Mouse (Mus musculus): ENCODE results near the gene Phlda1.

The Phlda1 gene

DNA sequence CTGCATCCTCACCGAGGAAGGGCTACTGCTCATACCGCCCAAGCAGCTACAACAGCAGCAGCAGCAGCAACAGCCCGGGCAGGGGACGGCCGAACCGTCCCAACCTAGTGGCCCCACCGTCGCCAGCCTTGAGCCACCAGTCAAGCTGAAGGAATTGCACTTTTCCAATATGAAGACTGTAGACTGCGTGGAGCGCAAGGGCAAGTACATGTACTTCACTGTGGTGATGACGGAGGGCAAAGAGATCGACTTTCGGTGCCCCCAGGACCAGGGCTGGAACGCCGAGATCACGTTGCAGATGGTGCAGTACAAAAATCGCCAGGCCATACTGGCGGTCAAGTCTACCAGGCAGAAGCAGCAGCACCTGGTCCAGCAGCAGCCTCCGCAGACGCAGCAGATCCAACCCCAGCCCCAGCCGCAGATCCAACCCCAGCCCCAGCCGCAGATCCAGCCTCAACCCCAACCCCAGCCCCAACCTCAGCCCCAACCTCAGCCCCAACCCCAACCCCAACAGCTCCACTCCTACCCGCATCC, 907 bp downstream of the Phlda1 start:
- DNase-seq, result peak; percentile 32

DNA sequence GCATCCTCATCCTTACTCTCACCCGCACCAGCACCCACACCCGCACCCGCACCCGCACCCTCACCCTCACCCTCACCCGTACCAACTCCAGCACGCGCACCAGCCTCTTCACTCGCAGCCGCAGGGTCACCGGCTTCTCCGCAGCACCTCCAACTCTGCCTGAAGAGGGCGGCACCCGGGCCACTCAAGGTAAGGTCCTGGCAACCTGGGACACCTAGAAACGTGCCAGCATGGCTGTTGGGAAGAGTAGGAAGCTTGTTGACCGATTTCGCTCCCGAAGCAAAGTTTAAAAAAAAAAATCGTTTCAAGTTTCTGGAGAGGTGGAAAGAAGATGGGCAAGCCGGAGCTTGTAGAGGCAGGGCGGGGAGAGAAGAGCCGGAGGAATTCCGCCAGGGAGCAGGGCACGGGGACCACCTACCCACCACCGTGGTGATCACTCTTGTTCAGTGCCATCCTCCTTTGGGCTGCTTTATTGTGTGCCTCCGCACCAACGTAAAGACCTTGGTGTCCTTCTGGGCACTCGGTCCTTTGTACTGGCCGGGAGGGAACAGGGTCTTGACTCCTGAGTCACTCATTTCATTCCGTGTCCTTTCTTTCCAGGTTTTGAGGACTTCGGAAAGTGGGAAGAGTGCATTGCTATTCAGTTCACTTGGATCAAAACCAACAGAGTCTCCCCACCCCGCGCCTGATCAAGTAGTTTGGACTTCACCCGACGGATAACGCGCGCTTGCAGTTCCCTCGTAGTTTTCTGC, 1.6 kb downstream of the Phlda1 start:
- peak; percentile 57 for DNase-seq

DNA sequence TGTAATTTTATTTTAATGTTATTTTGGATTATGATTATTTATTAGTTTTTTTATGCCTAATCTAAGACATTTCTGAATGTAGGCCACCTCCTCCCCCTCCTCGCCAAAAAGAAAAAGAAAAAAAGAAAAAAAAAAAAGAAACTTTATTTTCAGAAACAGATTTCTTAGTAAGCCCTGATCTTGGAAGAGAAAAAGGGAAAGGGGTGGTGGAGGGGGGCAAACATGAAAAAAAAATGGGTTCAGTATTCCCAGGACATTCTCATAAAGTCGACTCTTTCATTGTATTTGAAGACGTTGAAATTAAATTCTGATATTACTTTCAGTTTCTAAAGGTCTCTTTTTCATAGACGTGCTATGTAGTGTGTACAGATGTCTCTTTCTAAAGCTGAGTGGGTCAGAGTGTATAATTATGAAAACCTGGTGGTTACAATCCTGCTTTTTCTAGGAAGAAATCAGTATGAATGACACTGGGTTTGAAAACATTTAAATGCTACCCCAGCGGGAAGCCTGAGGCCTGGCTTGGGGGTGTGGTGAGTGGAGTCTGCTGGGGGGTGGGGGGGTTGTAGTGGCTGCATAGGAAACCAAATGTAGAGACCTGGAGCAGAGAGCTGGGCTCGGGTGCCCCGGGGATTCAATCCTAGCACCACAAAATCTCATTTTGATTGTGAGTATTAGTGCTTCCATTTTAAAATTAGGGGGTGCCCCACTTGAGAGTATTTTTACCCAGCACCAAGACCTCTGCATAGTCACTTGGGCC, 2.4 kb downstream of the Phlda1 start:
- DNase-seq, result no peak

DNA sequence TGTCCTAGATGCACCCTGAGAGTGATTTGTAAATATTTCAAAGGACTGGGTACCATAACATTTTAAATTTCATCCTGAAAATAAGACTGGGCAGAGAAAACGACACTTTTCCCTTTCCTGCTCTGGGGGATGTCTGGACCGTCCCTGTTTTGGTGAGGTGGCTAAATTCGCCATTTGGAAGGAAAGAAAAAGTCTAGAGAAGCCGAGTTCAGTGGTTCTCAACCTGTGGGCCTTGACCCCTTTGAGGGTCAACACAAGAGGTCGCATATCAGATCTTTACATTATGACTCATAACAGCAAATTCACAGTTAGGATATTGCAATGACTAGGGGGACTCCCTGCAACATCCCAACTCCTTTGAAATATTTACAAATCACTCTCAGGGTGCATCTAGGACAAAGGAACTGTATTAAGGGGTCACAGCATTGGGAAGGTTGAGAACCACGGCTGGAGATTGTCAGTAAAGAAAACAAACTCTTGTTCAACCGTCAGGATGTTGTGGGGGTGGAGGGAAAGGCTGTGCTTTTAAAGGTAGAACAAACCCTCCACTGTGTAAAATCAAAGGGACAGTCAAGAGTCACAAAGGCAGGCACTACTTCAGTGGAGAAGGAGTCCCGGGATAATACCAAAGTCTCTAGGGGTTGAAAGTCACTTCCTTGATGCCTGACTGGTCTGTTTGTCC, 3.2 kb downstream of the Phlda1 start:
- no peak for DNase-seq

DNA sequence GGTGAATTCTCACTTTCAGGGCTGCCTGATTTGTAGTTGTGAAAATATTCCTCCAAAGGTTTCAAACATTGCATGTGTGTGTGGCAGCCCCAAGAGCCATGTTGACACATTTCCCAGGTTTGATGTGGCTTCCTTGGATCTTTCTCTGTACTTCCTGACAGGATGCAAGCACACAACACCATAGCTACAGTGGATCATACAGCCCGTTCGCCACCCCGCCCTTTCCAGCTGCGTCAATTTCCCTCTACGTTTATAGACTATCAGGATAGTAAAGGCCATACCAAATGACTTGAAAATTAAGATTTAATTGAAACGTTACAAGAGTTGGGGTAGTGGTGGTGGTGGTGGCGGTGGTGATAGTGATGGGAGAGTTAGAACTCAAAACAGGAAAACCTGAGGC, 3.9 kb downstream of the Phlda1 start:
- no peak for DNase-seq

DNA sequence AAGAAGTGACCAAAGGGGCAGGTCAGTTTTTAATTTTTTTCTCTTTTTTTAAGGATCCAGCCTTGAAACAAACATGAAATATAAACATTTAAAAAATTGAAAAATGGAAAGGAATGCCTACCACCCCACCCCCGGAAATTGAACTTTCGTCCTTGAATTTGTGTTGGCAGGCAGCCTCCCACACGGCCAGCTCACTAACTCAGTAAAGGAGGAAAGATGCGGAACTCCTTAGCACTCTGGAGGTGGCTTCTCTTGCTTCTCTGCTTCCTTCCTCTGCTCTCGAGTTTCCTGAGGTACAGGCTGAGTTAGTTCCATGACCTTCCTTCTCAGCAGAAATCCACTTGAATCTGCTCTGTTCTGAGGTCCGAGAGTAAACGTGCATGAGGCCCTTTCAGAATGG, 4.7 kb downstream of the Phlda1 start:
- no peak for DNase-seq

DNA sequence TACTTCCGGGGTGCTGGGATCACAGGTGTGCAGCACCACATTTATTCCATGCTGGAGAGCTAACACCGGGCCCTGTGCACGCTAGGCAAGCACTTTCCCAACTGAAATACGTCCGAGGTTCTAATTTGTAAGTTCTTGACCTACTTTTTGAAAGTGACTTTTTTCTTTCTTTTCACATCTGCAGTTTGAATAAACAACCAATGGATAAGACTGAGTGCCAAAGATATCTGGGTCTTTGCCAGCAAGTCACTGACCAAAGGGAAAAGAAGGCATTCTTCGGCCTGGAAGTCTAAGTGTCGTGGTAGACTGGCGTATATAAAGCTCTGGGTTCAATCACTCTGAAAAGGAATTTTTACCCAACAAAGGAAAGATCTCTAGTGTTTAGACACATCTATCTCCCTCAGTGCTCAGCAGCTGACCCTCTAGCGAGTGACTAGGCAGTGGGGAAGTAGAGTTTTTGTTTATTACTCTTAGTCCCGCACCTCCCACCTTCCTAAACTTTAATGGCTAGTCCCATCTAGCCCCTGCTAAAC, 6.0 kb downstream of the Phlda1 start:
- no peak for DNase-seq

DNA sequence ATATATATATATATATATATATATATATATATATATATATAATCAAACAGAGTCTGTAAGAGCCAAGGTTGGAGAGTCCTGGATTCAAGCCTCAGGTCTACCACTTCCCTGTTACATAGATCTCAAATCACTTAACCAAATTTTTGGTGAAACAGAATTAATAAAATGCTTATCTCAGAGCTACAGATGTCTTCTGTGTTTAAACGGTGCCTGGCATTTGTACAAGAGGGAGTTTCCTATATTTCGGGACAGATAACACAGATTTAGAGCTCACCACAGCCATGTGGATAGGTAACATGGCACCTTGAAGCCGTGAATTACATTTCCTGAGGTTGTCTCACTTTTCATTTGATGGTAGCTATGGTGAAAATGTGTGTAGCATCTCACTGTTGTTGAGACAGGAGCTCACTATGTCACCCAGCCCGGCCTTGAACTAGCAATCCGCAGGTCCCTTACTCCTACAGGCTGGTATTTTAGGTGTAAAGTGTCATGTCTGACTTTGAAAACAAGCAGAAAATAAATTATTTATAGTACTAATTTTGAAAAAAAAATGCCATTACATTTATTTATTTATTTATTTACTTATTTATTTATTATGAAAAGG, 8.3 kb downstream of the Phlda1 start:
- DNase-seq, result no peak

DNA sequence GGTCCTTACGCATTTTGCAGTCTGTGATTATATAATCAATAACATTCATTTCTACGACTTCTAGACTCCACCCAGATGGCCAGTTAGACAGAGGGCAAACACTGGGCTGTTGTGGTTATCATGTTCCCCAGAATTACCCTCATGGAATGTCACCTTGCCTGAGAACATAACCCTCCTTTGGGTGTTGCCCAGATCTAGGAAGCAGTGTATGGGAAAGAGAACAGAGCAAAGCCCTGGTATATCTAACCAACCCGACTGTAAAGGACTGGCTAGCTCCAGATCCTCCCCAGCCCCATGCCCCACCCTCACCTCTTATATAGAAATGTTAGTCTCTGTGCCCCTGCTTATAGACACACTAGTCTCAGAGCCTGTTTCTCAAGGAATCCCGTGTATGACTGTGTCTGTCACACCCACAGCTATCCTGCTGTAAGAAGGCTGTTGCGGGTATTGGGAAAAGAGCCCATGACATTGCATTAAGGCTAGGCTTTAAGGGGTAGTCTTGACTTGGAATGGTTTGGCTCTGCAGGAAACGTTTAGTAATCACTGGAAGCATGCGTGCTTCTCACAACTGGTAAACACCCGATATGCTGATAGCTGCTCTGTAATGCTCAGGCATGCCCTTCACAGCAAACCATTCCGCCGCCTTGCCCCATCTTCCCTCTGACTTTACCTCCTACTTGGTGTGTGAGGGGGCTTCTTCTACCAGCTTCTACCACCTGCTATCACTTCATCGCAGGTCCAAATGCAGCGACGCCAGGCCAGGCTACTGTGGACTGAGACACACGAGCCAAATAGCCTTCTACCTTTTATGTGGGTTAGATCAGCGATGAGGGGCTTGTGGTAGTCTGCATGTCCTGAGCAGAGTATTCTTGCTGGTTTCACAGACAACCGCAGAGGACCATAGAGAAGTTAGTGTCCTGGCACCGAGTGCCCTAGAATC, 9.3 kb downstream of the Phlda1 start:
- no peak for DNase-seq

DNA sequence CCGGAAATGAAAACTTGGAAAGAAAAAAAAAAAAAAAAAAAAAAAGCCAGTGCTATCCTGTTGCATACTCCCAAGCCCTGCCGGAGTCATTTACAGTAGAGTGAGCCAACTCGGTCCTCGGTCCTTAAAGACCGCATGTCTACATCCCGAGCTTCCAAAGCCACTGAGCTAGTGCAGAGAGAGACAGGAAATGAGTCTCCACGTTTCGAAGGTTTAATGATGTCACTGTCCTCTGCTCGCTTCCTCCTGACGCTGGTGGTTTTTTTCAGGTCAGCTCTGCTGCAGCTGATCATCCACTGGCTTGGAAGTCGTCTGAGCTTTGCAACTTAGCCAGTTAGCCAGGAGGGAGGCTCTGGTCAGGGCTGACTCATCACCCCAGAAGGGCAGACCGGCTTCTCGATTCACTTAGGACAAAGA, 10.1 kb downstream of the Phlda1 start:
- no peak for DNase-seq

DNA sequence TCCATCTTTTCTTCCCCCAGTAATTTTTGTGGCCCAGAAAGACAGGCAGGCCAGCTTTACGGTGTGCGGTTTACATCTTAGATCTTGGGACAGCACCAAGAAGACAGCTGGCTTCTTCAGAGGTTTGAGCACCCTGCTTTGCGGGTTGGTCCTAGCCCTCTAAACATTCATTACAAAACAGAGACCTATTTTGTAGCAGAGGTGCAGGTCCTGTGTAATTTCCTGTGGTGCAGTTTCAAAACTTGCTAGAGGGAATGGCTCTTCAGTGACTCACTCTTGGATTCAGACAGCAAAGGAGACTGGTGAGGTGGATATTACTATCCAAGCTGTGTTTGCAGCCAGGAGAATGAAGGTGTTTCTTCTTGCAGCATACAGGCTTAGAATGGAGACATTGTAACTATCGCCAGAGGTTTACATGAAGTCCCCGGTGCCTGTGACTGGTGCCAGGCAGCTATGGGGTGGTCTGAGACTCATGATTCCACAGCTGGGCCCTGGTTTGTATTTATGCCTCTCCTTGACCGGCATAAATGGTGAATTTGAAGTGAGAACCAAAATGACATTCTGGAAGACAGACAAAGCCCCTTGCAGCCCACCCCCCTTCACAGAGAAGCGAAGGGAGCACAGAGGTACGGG, 10.8 kb downstream of the Phlda1 start:
- DNase-seq, result no peak

DNA sequence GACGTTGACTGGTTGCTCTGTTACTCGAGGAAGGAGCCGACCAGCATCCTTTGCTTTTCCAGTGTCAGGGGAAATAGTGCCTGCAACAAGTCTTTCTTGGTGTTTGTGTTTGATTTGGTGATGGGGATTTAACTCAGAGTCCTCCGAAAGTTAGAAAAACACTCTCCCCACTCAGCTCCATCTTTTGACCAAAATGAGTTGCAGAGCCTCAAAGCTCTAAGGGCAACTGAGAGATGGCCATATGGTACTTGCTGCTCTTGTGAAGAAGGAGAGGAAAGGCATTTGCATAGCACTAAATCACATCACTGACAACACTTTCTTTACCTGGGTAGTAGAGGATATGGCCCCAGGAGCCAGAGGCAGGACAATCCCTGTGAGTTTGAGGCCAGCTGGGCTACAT, 12.3 kb downstream of the Phlda1 start:
- DNase-seq, result no peak

DNA sequence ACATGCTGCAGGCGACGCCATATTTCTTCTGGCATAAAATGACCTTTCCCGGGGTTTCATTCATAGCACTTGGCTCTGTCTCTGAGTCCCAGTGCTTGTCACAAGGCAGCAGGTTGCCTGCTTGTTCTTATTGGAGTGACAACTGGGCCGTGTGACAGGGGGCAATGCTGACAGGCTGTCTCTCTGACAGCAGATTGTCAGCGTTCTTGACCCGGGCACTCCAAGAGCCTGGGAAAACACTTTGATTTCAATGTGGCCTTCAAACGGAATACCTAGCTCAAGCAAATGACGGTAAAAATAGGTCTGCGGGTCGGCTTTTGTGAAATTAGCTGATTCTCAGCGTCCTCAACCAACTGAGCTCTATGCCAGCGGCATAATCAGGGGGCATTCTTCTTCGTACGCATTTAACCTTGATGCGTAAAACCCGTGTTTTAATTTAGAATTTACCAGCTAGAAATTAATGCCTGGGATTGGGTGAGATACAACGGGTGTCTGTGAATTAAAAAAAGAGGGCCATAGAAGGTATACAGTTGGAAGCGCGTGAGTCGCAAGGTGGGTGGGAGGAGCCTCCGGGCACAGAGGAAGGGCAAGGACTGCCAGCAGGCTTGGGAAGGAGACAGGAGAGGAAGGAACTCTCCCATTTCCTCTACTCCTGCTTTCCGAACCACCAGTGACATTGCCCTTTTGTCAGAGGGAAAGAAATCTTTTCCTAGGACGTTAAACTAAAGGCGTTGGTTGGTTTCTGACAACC, 13.7 kb downstream of the Phlda1 start:
- no peak for DNase-seq

DNA sequence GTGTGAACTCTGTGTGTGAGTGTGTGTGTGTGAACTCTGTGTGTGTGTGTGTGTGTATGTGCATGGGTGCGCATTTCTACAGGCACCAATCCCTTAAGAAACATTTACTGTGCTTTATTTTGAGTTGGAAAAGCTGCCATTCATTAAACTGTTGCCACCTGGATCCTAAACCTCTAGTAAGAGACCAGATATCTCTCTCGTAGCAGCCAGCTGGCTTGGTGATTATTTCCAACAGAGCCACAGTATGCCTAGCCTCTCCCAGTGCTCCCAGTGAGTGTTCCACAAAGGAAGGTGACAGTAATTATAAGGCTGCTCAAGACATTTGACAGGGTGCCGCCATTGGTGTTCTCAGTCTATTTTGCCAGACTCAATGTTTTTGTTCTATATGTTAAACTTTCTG, 14.5 kb downstream of the Phlda1 start:
- DNase-seq, result no peak

DNA sequence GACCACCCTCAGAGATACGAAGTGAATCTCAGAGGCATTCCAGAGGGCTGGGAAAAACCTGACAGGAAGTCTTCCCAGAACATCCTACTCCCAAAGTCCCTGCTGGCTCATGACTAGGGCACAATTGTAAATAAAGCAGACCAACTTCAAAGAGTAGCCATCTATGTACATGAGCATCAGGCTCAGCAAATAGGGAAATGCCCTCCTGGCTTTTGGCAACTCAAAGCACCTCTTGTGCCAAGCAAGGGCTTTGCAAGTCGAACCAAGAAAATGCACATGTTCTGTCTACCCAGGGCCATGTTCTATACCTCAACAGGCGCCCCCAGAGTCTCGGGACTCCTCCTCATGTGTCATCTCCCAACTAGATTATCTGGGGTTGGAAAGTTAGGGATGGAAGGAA, 15.6 kb downstream of the Phlda1 start:
- no peak for DNase-seq

DNA sequence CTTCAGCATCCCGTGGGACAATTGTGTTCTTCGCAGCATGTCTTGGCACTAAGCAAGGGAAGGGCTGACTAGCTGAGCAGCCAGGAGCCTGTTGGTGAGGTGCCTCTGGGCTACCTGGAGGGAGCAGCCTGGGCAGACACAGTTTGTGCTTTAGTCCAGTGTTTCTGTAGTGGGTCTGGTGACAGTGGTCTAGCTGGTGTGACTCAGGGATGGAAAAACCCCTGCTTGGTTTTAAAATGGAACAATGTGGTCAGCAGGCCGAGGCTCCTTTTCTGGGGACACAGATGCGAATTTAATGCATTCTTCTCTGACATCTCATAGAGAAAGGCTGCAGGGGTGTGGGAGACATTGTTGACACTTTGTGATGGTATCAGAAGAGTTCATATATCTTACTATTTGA, 16.1 kb downstream of the Phlda1 start:
- no peak for DNase-seq

DNA sequence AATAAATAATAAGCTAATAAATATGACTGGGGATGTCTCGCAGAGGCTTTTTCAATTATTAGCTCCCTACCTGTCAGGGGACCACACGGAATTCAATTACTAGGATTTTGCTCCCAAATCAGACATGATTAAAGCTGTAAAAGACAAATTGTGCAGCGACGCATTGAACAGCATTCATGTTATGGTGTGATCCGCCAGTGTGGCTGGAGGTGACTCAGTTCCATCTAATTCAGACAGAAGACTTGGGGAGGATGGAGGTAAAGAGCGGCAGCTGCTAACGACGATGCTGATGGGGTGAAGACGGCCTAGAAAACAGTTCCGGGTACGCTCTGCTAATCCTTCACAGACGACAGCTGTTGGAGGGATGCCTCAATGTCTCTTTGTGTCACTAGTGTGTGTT, 17.8 kb downstream of the Phlda1 start:
- DNase-seq, result no peak

DNA sequence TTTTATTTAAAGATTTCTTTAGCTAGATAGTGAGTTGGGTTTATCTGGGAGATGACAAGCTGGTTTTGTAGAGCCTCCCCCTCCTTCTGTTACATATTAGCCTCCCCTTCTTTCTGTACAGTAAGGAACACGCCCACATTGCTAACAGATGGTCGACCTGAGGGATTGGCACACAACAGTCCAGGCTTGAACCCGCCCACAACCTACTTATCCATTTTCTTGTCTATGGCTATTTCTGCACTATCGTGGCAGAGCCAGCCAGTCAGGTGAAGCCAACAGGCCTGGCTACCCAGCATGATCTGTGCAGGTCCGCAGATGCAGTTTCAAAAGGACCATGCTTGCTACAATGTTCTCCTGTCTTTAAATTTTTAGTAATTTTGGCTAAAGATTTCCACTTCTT, 21.0 kb downstream of the Phlda1 start:
- no peak for DNase-seq

DNA sequence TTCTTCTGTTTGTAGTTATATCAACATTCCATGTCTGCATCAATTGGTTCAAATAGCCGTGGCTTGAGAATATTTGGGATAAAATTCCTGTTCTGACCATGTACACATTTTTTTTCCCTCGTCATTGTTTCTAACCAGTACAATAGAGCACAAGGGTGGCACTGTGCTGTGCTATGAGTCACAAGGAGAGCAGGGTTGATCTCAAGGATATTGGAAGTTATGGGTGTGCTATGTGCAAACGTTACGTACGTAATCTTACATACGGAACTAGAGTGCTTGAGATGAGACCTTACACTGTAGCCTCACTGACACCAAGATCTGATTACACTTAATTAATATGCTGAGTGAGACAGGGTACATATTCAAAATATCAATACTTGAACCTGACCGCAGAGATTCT, 21.5 kb downstream of the Phlda1 start:
- no peak for DNase-seq

DNA sequence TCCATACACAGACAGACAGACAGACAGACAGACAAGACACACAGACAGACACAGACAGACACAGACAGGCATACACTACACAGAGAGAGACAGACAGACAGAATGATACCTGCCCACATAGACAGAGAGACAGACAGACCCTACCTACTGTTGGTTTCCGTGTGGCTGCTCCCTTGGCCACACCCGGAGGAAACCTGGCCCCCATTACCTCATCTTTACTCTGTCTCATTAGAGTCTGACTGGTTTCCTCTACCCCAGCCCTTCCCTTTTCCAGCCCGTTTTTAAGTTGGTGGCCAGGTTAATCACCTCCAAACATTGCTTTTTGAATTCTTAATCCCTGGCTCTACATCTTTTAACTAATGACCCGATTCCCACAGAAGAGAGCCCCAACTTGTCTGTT, 22.2 kb downstream of the Phlda1 start:
- DNase-seq, result no peak

DNA sequence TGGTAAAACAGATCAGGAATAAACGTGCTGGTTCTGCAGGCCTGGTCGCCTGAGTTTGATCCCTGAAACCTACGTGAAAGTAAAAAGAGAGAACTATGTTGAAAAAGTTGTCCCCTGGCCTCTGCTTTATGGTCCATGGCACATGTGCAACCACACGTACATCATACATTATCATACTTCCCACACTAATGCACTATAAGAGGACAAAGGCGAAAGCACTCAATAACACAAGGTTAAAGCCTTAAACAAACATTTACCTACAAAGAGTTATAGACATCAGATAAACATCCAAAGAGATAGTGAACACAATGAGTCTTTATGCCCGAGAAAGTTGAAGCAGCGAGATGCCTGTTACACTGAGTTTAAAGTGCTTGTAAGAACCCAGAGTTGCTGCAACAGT, 24.3 kb downstream of the Phlda1 start:
- no peak for DNase-seq

Measured in right cerebral cortex, postnatal 14 days (tissue).